Mouse (Mus musculus): ENCODE results near the gene Nacc1.
"Not testable (repeated sequence)": the region's sequence is repeated elsewhere in the genome, so short reads cannot be mapped to it uniquely, and the experiment has no call there.

Nacc1 gene

GRCm38 (mm10) chr8:84640617-84641294, 46.9 kb downstream of the Nacc1 start:
- no peak for DNase-seq (ENCODE audit: low spot score)

DNA sequence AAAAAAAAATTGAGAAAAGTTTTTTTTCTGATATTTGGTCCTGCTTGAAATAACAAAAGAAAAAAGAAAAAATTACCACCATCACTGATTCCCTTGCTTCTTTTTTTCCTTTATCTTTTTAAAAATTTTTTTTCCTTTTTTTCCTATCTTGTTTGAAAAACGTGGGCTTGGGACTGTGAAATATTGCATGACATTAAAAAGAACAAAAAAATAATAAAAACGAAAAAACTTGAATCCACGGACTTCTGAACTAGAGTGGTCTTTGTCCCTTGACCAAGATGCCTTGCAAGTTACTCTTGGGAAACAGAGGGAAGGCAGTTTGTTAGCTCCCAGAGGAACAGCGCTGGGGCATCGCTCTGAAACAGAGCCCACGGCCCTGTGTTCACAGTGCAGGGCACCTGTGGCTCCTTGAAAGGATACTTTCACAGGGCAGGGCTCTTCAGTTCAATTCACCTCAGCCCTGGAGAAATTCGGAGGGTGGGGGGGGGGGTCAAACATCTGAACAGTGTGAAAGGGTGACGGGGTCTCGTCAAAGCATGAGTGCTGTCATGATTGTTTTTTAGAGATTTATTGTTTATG, 47.6 kb downstream of the Nacc1 start:
- no peak for DNase-seq (ENCODE audit: low spot score)

DNA sequence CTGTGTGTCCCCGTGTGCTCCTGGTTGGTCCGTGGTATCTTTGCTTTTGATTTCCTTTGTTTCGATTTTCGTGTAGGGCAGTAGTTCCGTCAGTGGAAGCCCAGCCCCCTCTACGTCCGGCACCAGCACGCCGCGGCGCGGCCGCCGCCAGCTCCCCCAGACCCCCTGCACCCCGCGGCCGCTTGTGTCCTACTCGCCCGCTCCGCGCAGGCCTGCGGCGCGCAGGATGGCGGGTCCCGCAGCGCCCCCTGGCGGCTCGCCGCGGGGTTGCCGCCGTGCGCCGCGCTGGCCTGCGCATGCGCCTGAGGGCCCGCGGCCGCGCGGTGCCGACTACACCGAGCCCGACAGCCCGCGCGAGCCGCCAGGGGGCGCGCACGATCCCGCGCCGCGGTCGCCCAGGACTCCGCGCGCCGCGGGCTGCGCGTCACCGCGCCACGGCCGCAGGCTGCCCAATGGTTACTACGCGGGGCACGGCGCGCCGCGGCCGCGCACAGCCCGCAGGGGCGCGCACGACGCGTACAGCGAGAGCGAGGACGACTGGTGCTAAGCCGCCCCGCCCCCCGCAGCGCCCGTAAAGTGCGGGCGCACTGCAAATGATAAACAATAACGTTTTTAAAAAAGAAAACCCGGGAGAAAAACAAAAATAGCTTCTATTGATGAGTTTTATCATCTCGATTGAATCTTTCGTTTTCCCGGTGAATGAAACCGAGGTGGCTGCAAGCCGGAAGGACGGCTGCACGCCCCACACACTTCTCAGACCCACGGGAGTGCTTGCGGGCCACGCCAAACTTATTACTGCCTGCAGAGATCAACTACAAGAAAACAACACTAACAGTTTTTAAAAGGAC, 48.3 kb downstream of the Nacc1 start:
- DNase-seq (ENCODE audit: low spot score): peak; percentile 88

- no peak for DNase-seq (ENCODE audit: low spot score)
These were observed 49.0 kb downstream of the Nacc1 start for GRCm38 (mm10) chr8:84638555-84639161.

GRCm38 (mm10) chr8:84637946-84638554, 49.6 kb downstream of the Nacc1 start:
- DNase-seq (ENCODE audit: low spot score): no peak

GRCm38 (mm10) chr8:84636051-84636691, 51.5 kb downstream of the Nacc1 start:
- DNase-seq (ENCODE audit: low spot score): no peak

DNA sequence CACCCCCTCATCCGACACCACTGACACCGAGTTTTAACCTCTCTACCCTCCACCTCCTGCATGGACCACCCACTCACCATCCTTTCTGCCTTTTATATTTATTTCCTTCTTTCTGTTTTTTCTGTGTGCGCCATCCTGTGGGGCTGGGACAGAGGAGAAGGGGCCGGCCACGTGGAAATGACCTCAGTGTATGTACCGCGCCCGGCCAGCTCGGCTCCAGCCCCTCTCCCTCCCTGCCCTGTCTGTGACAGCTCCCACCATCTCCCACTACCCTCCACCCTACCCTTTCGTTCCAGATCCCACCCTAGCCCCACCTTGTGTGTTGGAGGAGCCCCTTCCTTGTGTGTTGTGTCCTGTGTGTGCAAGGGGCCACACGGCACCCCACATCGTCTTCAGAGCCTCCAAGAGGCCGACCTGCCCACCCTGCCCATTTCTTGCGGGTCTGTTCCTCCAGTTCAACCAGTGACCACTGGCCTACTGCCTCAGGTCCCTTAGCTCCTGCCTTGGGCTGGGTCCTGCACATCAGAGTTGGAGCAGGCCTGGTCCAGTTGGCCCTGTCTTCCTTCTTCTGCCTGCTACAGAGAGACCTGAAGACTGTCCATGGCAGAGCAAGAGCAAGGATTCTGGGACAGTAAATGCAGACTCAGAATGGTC, 52.1 kb downstream of the Nacc1 start:
- no peak for DNase-seq (ENCODE audit: low spot score)

GRCm38 (mm10) chr8:84634849-84635304, 52.8 kb downstream of the Nacc1 start:
- no peak for DNase-seq (ENCODE audit: low spot score)

- DNase-seq (ENCODE audit: low spot score): no peak
These were observed 53.6 kb downstream of the Nacc1 start for GRCm38 (mm10) chr8:84633841-84634584.

DNA sequence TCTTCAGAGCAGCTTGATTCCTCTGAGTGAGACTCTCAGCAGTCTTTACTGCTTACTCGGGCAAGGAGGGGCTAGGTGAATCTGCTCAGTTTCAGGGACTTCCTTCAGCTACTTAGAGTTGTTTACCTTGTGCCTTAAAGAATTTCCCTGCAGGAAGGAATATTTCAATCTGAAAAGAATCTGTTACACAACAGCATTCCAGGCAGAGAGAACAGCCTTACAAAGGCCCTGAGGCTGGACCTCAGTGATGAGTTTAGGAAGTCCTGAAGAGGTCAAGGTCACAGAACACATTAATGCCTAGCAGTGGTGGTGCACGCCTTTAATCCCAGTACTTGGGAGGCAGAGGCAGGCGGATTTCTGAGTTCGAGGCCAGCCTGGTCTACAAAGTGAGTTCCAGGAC, 55.8 kb downstream of the Nacc1 start:
- DNase-seq (ENCODE audit: low spot score): no peak

DNA sequence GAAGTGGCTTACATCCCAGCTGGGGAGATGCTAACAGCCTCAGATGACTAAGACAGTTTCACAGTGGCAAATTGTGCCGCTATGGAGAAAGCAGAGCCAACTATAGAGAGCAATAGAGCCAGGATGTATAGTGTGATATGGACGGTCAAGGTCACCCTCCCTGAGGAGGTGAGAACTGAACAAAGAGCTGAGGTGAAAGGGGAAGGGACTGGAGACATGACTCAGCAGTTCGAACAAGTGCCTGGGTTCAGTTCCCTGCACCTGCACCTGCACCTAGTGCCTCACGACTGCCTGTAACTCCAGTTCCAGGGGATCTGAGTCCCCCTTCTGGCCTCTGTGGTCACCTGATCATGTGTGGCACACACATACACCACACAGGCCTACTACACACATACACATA, 57.5 kb downstream of the Nacc1 start:
- no peak for DNase-seq (ENCODE audit: low spot score)

GRCm38 (mm10) chr8:84629586-84629985, 58.1 kb downstream of the Nacc1 start:
- DNase-seq (ENCODE audit: low spot score): no peak

- DNase-seq (ENCODE audit: low spot score): not testable (repeated sequence)
These were observed 64.2 kb downstream of the Nacc1 start for GRCm38 (mm10) chr8:84623425-84623824.

GRCm38 (mm10) chr8:84621102-84621625, 66.5 kb downstream of the Nacc1 start:
- no peak for DNase-seq (ENCODE audit: low spot score)
